16 mouse cellular contexts compared by ENCODE assay signal in the genomic region with DNA sequence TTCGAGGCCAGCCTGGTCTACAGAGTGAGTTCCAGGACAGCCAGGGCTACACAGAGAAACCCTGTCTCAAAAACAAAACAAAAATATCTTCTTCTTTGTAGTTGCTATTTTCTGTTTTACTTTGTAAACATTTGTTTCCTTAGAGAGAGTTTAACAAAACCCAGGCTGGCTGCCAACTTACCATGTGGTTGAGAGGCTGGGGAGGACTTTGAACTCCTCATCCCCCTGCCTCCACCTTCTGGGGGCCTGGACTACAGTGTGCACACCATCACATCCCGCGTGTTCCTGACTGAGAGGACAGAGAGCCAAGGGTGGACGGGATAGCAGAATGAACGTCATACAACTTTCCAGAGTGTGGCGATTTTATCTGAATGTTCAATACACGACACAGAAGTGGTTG. TPM values are rescaled to one million over a fixed set of nuclear protein-coding genes. Genes with fewer than 3 reads are reported as not detected.
"Had no signal": no experiment of that assay in that cellular context is flagged by ENCODE, and none has a peak within 500 bp of the region (broad histone marks: within the 10 kb centered on the region; RNA-seq: fewer than 3 reads in every experiment).

No protein-coding gene starts in this region.

- H3K4me3 ChIP-seq: limb, embryonic 13.5 days; midbrain, embryonic 12.5 days; neural tube, embryonic 13.5 days; stomach, embryonic 15.5 days had no signal

- H3K4me2 ChIP-seq: limb, embryonic 13.5 days; midbrain, embryonic 12.5 days; neural tube, embryonic 13.5 days; stomach, embryonic 15.5 days had no signal

- H3K36me3 ChIP-seq: limb, embryonic 13.5 days; midbrain, embryonic 12.5 days; neural tube, embryonic 13.5 days; stomach, embryonic 15.5 days had no signal

- H3K27me3 ChIP-seq: limb, embryonic 13.5 days; midbrain, embryonic 12.5 days; neural tube, embryonic 13.5 days; stomach, embryonic 15.5 days had no signal

- DNase-seq: left cerebral cortex, postnatal 4 days; lung, adult 2 months; retina, postnatal 1 day; thymus, postnatal 4 days had no signal

- ATAC-seq: hindbrain, embryonic 16.5 days; inflammation-experienced regulatory T-cells, adult 6 months; lung, postnatal 0 days; midbrain, embryonic 16.5 days had no signal

- H3K27ac ChIP-seq: limb, embryonic 13.5 days; liver, embryonic 14.5 days; midbrain, embryonic 12.5 days; neural tube, embryonic 13.5 days; stomach, embryonic 15.5 days had no signal

- H3K4me1 ChIP-seq: midbrain, embryonic 12.5 days; neural tube, embryonic 13.5 days; stomach, embryonic 15.5 days had no signal

- H3K9me3 ChIP-seq: limb, embryonic 13.5 days; midbrain, embryonic 12.5 days; neural tube, embryonic 13.5 days; stomach, embryonic 15.5 days had no signal

- H3K9ac ChIP-seq: limb, embryonic 13.5 days; liver, embryonic 14.5 days; midbrain, embryonic 12.5 days; neural tube, embryonic 13.5 days; stomach, embryonic 15.5 days had no signal

RNA-seq across cellular contexts. Expression of a gene that starts 33.8 kb away (rescaled TPM):
- polyA plus RNA-seq: midbrain, embryonic 16.5 days had no signal

RNA-seq across cellular contexts. Expression of a gene that starts 43.3 kb away (rescaled TPM):
- polyA plus RNA-seq: inflammation-experienced regulatory T-cells, adult 6 months; large intestine, adult 2 months; liver, adult 2 months; liver, embryonic 14.5 days; lung, postnatal 0 days; spleen, adult 2 months had no signal

RNA-seq across cellular contexts. Expression of a gene that starts 47.7 kb away (rescaled TPM):
- polyA plus RNA-seq: large intestine, adult 2 months; liver, adult 2 months; lung, adult 2 months; spleen, adult 2 months had no signal
